Mouse (Mus musculus) B cell, adult (primary cell): ENCODE measurements around the gene Tln2. TPM values are rescaled to one million over a fixed set of nuclear protein-coding genes. Genes with fewer than 3 reads are reported as not detected.

Experiments
- total RNA-seq: library from RNA; stranded (reverse); gene quantifications from 4 replicates; pipeline ENCODE4 v1.2.4, GENCODE M21; 2023; ENCODE audit not compliant: inconsistent age

Tln2 gene
- total RNA-seq = 0.21 to 0.93 TPM (median 0.28 TPM) in 4 replicates

DNA sequence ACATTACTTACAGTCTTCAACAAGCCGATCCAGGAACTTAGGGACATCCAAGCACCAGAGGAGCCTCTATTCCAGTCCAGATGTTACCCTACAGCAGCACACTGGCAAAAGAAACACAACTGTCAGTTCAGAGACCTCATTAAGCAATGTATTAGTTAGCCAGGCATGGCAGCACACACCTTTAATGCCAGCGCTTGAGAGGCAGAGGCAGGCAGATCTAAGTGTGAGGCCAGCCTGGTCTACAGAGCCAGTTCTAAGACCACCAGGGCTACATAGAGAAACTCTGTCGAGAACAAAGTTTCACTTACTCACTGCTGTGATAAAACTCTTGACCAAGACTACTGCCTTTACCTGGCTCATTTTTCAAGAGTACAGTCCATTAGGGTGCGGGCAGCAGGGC lies at the start of gene Tln2:
Gene Tln2, minus strand, starts transcription at position 101 of the 400 bp plus-strand sequence.

Other genes starting within 250 kb of the Tln2 start
- not detected in 4 replicates for gene C2cd4b, start 199.7 kb upstream of the Tln2 start, total RNA-seq